Mouse (Mus musculus) spleen, postnatal 14 days (tissue): ENCODE results near the gene Gm48552.

ENCODE experiments used
- DNase-seq, 2 experiments: peaks; one replicate each; pipeline ENCODE4 v3.0.0; 2021 to 2022; ENCODE audit warnings: low spot score in 2 of 2

Gene Gm48552

DNA sequence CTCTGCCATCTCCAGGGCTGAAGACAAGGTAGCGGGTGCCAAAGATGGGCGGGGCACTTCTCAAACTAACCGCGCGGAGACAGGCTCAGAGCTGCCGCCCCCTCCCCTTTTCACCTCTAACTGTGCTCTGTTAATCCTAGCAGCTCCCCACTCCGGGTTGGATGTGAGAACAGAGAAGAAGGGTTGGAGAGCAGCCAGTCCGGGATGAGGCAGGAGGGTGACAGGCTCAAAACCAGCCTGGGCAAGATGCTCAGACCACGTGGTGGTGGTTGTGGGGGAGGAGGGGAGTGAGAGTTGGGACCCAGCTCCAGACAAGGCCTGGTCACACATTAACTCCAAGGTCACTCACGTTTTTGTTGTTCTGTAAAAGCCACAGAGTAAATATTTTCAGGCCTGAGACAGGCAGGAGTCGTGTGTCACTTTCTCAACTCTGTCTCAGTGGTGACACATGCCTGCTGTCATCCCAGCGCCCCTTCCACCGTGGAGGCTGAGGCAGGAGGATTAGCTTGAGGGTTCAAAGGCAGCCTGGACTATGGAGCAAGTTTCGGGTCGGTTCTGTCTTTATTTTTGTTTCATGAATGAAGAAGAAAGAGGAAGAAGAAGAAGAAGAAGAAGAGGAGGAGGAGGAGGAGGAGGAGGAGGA, 42.8 kb downstream of the Gm48552 start:
- DNase-seq: peak in 1 of 2 experiments; percentile 6

DNA sequence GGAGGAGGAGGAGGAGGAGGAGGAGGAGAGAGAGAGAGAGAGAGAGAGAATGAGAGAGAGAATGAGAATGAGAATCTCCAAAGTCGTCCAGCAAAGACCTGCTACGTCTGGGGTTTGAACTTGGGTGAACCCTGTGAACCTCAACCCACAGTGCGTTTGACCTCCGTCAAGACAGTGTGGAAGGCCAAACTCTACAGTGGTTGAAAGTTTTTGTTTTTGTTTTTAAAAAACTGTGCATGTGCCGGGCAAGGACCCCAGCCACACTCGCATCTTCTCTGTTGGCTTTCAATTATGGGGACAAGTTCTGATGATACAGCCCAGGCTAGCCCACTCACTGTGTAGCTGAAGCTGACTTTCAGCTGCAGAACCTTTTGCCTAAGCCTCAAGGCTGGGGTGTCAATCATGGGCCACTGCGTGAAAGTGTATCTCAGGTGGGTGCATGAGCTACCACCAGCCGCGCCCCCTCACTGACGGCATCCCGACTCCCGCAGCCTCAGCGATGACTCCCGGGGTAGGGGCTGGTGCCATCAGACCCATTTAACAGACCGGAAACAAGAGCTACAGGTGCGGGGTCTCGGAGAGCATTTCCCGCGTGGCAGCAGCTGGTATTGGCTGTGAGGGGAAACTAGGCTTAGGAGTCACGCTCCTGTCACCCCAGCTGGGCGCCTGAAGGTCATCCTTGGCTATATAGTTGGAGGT, 43.5 kb downstream of the Gm48552 start:
- DNase-seq: peak in 1 of 2 experiments; percentile 12

DNA sequence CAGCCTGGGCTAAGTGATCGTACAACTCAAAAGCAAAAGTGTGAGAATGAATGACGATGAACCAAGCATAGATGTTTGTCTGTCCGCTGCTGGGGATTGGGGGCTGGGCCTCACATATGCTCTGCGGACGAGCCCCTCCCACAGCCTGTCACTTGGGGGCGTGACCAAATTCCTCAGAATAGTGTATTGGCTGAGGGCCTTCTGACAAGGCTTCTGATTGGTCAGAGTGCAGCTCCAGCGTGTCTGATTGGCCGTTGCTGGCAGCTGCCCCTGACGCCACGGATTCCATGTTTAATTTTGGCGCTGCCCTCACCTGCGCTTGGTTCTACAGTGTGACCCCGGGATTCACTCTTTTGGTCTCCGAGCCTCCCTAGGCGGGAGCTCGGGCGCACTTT, 44.1 kb downstream of the Gm48552 start:
- peak; percentile 74 to 84 for DNase-seq

DNA sequence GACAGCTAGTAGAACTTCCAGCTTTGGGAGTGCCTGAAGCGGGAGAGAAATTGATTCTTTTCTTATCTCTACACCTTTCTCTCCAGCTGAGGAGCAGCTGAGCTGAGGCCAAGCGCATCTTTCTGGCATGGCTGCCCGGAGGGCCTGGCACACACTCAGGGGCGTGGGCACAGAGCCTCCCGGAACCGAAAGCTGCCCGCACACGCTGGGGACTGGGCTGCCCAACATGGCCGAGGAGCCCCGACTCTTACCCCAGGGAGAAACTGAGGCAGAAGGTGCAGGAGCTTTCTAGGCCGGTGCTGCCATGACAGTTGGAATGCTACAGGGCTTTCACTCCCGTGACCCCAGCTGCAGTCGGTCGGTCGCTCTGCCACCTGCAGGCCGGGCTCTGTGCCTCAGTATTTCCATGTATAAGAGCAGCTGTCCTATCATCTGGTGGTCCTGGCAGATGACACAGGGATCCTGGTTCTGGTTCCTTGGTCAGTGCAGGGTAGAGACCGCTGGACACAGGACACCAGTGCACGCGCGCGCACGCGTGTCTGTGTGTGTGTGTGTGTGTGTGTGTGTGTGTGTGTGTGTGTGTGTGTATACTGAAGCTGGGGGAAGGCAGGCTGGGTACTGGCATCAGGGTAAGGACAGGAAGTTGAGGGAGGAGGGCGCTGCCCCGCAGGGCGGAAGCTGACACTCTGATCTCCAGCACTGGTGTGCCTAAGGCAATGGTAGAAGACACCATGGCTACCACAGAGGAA, 44.9 kb downstream of the Gm48552 start:
- peak; percentile 36 to 51 for DNase-seq

DNA sequence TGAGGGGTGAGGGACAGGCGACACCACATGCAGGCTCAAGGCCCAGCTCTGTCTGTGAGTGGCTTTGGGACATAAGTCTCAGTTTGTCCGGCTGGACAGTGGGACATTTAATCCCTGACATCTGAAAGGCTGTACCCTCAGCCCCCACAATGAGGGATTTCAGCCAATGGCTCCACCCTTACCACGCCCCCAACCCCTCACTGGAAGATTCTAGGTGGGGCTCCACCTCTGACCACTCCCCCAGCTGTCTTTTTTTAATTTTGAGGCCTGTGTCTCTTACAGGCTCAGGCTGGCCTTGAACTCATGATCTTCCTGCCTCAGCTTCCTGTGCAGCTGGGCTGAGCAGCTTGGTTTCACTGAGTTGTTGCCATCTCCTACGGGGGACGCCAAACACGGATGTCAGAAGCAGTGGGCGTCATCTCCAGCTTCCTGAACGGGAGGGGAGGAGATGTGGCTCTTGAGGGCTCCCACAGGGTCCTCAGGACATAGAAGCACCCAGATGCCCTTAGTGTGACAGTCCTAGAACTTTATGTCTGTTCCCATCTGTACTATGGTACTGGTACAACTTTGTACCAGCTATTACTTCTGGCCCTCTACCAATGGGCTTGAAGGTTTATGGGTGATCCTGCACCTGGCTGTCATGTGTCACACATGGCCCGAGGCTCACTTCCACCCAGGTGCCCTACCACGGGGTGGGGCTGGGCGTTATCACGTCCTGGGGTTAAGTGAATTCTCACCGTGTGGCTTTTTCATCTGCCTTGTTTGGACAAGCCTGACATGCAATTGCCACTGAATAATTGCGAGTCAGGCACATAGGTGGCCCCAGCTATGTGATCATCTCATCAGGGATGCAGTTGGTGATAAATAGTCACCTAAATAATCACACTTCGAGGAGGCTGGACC, 45.8 kb downstream of the Gm48552 start:
- no peak for DNase-seq

DNA sequence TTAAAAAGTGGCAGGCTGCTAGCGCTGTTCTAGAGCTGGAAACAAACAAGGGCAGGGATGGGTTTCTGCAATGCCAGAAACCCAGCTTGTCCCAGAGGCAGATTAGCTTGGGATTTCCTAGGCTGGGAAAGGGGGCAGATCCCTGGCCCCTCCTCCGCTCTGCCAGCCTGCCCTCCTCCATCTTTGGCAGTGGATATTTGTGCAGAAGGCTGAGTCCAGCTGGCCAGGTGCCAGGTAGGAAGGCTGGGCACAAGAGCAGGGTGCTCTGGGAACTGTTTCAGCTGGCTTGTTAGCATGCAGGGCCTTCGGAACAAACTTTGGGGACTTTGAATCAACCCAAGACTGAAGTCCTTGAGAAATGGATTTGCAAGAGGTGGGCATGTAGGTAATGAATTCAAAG, 46.6 kb downstream of the Gm48552 start:
- no peak for DNase-seq
